Mouse (Mus musculus): ENCODE measurements around the gene Rpp14. TPM values are rescaled to one million over a fixed set of nuclear protein-coding genes. Genes with fewer than 3 reads are reported as not detected.

The Rpp14 gene
- polyA plus RNA-seq, 1 experiment: 36.2 TPM

GRCm38 (mm10) chr14:8045187-8045846, 34.9 kb upstream of the Rpp14 start:
- H3K27me3 ChIP-seq (ENCODE audit: control insufficient read depth, insufficient read depth, low read length): no peaks in the 10 kb centered on the region
- no peaks in the 10 kb centered on the region for H3K4me1 ChIP-seq (ENCODE audit: control insufficient read depth, insufficient read depth, low read length)
- 88% methylated on average over 11 of the region's 11 CpGs for WGBS
- no peak overlapping the region for H3K27ac ChIP-seq (ENCODE audit: insufficient read depth, low read length)
- TF ChIP-seq CTCF (IDR thresholded peaks at IDR 0.05; ENCODE audit: borderline replicate concordance, insufficient read depth, low read depth, low read length) (no peak), POLR2A (IDR thresholded peaks at IDR 0.05; ENCODE audit: borderline replicate concordance, insufficient read depth, low read length) (no peak)
- peak in 1 of 2 experiments; percentile 3 for DNase-seq
- no peak overlapping the region for H3K4me3 ChIP-seq (replicated peaks; ENCODE audit: insufficient read depth, low read depth, low read length)

DNA sequence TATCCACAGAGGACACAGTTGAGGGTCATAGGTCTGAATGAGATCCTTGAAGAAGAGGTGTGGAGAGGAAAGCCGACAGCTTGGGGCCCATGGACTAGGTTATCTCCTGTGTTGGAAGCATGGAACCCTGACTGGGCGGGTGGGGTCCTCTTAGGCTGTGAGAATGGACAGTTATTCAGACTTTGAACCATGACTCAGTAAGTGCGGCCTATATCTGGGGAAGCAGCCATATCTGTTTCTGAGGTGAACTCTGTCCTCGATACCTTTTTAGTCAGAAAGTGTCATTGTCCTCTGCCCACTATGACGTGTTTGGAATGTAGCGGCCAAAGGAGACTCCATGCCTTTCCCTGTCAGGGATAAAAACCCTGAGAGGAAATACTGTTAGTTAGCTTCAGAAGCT, 33.3 kb upstream of the Rpp14 start:
- DNase-seq: no peak
- 95% methylated on average over 6 of the region's 6 CpGs for WGBS
- TF ChIP-seq POLR2A (IDR thresholded peaks at IDR 0.05; ENCODE audit: borderline replicate concordance, insufficient read depth, low read length) (no peak), CTCF (IDR thresholded peaks at IDR 0.05; ENCODE audit: borderline replicate concordance, insufficient read depth, low read depth, low read length) (no peak)
- no peak overlapping the region for H3K4me3 ChIP-seq (replicated peaks; ENCODE audit: insufficient read depth, low read depth, low read length)
- no peaks in the 10 kb centered on the region for H3K27me3 ChIP-seq (ENCODE audit: control insufficient read depth, insufficient read depth, low read length)
- no peak overlapping the region for H3K27ac ChIP-seq (ENCODE audit: insufficient read depth, low read length)
- H3K4me1 ChIP-seq (ENCODE audit: control insufficient read depth, insufficient read depth, low read length): no peaks in the 10 kb centered on the region

GRCm38 (mm10) chr14:8049334-8049733, 30.8 kb upstream of the Rpp14 start:
- Histone ChIP-seq H3K4me3 (replicated peaks; ENCODE audit: insufficient read depth, low read depth, low read length) (no peak overlapping the region), H3K27ac (ENCODE audit: insufficient read depth, low read length) (no peak overlapping the region), H3K27me3 (ENCODE audit: control insufficient read depth, insufficient read depth, low read length) (no peaks in the 10 kb centered on the region), H3K4me1 (ENCODE audit: control insufficient read depth, insufficient read depth, low read length) (no peaks in the 10 kb centered on the region)
- DNase-seq: no peak
- WGBS: 93% methylated on average over 10 of the region's 10 CpGs
- no peak for TF ChIP-seq POLR2A (IDR thresholded peaks at IDR 0.05; ENCODE audit: borderline replicate concordance, insufficient read depth, low read length)
- TF ChIP-seq CTCF (IDR thresholded peaks at IDR 0.05; ENCODE audit: borderline replicate concordance, insufficient read depth, low read depth, low read length): no peak

GRCm38 (mm10) chr14:8051869-8052268, 28.3 kb upstream of the Rpp14 start:
- Histone ChIP-seq H3K4me1 (ENCODE audit: control insufficient read depth, insufficient read depth, low read length) (no peaks in the 10 kb centered on the region), H3K27ac (ENCODE audit: insufficient read depth, low read length) (no peak overlapping the region), H3K27me3 (ENCODE audit: control insufficient read depth, insufficient read depth, low read length) (no peaks in the 10 kb centered on the region), H3K4me3 (replicated peaks; ENCODE audit: insufficient read depth, low read depth, low read length) (no peak overlapping the region)
- WGBS: 93% methylated on average over 2 of the region's 2 CpGs
- DNase-seq: no peak
- TF ChIP-seq CTCF (IDR thresholded peaks at IDR 0.05; ENCODE audit: borderline replicate concordance, insufficient read depth, low read depth, low read length) (no peak), POLR2A (IDR thresholded peaks at IDR 0.05; ENCODE audit: borderline replicate concordance, insufficient read depth, low read length) (no peak)

- Histone ChIP-seq H3K4me1 (ENCODE audit: control insufficient read depth, insufficient read depth, low read length) (no peaks in the 10 kb centered on the region), H3K27me3 (ENCODE audit: control insufficient read depth, insufficient read depth, low read length) (no peaks in the 10 kb centered on the region), H3K27ac (ENCODE audit: insufficient read depth, low read length) (no peak overlapping the region), H3K4me3 (replicated peaks; ENCODE audit: insufficient read depth, low read depth, low read length) (no peak overlapping the region)
- no peak for DNase-seq
- TF ChIP-seq CTCF (IDR thresholded peaks at IDR 0.05; ENCODE audit: borderline replicate concordance, insufficient read depth, low read depth, low read length): no peak
- no peak for TF ChIP-seq POLR2A (IDR thresholded peaks at IDR 0.05; ENCODE audit: borderline replicate concordance, insufficient read depth, low read length)
- WGBS: 97% methylated on average over 7 of the region's 7 CpGs
Observed at GRCm38 (mm10) chr14:8052661-8053060, 27.5 kb upstream of the Rpp14 start.

GRCm38 (mm10) chr14:8054310-8055102, 25.7 kb upstream of the Rpp14 start:
- 36% methylated on average over 17 of the region's 17 CpGs for WGBS
- no peak for DNase-seq
- Histone ChIP-seq H3K4me1 (ENCODE audit: control insufficient read depth, insufficient read depth, low read length) (no peaks in the 10 kb centered on the region), H3K27me3 (ENCODE audit: control insufficient read depth, insufficient read depth, low read length) (no peaks in the 10 kb centered on the region), H3K27ac (ENCODE audit: insufficient read depth, low read length) (no peak overlapping the region), H3K4me3 (replicated peaks; ENCODE audit: insufficient read depth, low read depth, low read length) (no peak overlapping the region)
- TF ChIP-seq POLR2A (IDR thresholded peaks at IDR 0.05; ENCODE audit: borderline replicate concordance, insufficient read depth, low read length) (no peak), CTCF (IDR thresholded peaks at IDR 0.05; ENCODE audit: borderline replicate concordance, insufficient read depth, low read depth, low read length) (no peak)

DNA sequence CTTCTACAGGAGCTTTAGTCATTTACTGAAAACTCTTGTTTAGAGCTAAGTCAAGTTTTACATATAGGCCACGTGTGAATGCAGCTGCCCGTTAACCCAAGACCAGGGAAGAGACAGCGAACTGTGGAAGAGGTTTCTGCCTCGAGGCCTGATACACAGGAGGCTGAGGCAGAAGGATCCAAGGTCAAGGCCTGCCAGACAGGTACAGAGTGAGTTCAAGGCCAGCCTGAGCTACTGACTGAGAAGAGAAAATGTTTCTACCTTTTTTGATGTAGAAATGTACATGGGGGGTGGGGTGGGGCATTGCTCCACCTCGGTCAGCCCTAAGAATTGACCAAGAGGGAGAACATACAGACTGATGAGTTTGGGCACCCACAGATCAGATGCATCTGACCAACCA, 24.1 kb upstream of the Rpp14 start:
- 88% methylated on average over 5 of the region's 5 CpGs for WGBS
- DNase-seq: no peak
- no peak for TF ChIP-seq CTCF (IDR thresholded peaks at IDR 0.05; ENCODE audit: borderline replicate concordance, insufficient read depth, low read depth, low read length)

GRCm38 (mm10) chr14:8059938-8060337, 20.2 kb upstream of the Rpp14 start:
- no peak for TF ChIP-seq CTCF (IDR thresholded peaks at IDR 0.05; ENCODE audit: borderline replicate concordance, insufficient read depth, low read depth, low read length)
- TF ChIP-seq POLR2A (IDR thresholded peaks at IDR 0.05; ENCODE audit: borderline replicate concordance, insufficient read depth, low read length): no peak
- H3K27ac ChIP-seq (ENCODE audit: insufficient read depth, low read length): no peak overlapping the region
- H3K4me1 ChIP-seq (ENCODE audit: control insufficient read depth, insufficient read depth, low read length): no peaks in the 10 kb centered on the region
- H3K4me3 ChIP-seq (replicated peaks; ENCODE audit: insufficient read depth, low read depth, low read length): no peak overlapping the region
- H3K27me3 ChIP-seq (ENCODE audit: control insufficient read depth, insufficient read depth, low read length): no peaks in the 10 kb centered on the region
- 95% methylated on average over 7 of the region's 7 CpGs for WGBS
- no peak for DNase-seq

More for the DNA sequence above, 24.1 kb upstream of the Rpp14 start:
- H3K27me3 ChIP-seq (ENCODE audit: control insufficient read depth, insufficient read depth, low read length): no peaks in the 10 kb centered on the region
- H3K4me3 ChIP-seq (replicated peaks; ENCODE audit: insufficient read depth, low read depth, low read length): no peak overlapping the region
- H3K4me1 ChIP-seq (ENCODE audit: control insufficient read depth, insufficient read depth, low read length): no peaks in the 10 kb centered on the region
- no peak overlapping the region for H3K27ac ChIP-seq (ENCODE audit: insufficient read depth, low read length)

All from cerebellum, adult 2 months (tissue).